Mouse (Mus musculus): ENCODE measurements around the gene Id1. TPM values are rescaled to one million over a fixed set of nuclear protein-coding genes. Genes with fewer than 3 reads are reported as not detected.

The Id1 gene
- 22.3 and 26.0 TPM in 2 replicates for polyA plus RNA-seq (2015; fragmentation: Nextera tagmentation; extraction: Ambion mirVana)

- H3K4me2 ChIP-seq (ENCODE audit: low read length) = peak within 1 kb of the TSS; percentile 87
- H3K36me3 ChIP-seq (ENCODE audit: control insufficient read depth, insufficient read depth) = no peaks in the 10 kb centered on the region
- H3K27me3 ChIP-seq (replicated peaks; ENCODE audit: control insufficient read depth, insufficient read depth, low read length) = peaks cover 10% of the 10 kb centered on the region; the same call in 1 of the 2 replicates
- peak within 1 kb of the TSS; percentile 61 for H3K9ac ChIP-seq (replicated peaks; ENCODE audit: low read depth, low read length)
- H3K4me3 ChIP-seq (replicated peaks; ENCODE audit: low read length) = peak within 1 kb of the TSS; percentile 49
- peak within 1 kb of the TSS; percentile 66 for H3K27ac ChIP-seq (ENCODE audit: low read length)
- under 1% methylated on average over 28 of the region's 28 CpGs for WGBS
- peaks cover 42% of the 10 kb centered on the region for H3K4me1 ChIP-seq (replicated peaks; ENCODE audit: control insufficient read depth, insufficient read depth, low read length)
- peak; percentile 47 for ATAC-seq
- no peaks in the 10 kb centered on the region for H3K9me3 ChIP-seq (ENCODE audit: control insufficient read depth, low read length)
These were observed at the start of gene Id1 for GRCm38 (mm10) chr2:152736090-152736601. Gene Id1 (plus strand): TSS chr2:152736251.

- Histone ChIP-seq H3K4me1 (replicated peaks; ENCODE audit: control insufficient read depth, insufficient read depth, low read length) (peaks cover 5% of the 10 kb centered on the region; the same call in 1 of the 2 replicates), H3K4me3 (replicated peaks; ENCODE audit: low read length) (peak overlapping the region; percentile 5), H3K9me3 (ENCODE audit: control insufficient read depth, low read length) (peaks cover 8% of the 10 kb centered on the region), H3K4me2 (ENCODE audit: low read length) (peak overlapping the region; percentile 39), H3K27me3 (replicated peaks; ENCODE audit: control insufficient read depth, insufficient read depth, low read length) (no peaks in the 10 kb centered on the region), H3K27ac (ENCODE audit: low read length) (peak overlapping the region; percentile 56), H3K36me3 (ENCODE audit: control insufficient read depth, insufficient read depth) (peaks cover 68% of the 10 kb centered on the region), H3K9ac (replicated peaks; ENCODE audit: low read depth, low read length) (no peak overlapping the region)
- ATAC-seq = 0 out of 2 replicates have a peak, but pooled peaks have one; percentile 14
- WGBS = 56% methylated on average over 12 of the region's 12 CpGs
These were observed 49.7 kb upstream of the Id1 start for GRCm38 (mm10) chr2:152686399-152686798.

GRCm38 (mm10) chr2:152686806-152687267, 49.2 kb upstream of the Id1 start, which contains the start of gene Mcts2:
Gene Mcts2 (plus strand): TSS chr2:152687035.
- ATAC-seq = peak; percentile 95
- peaks cover 8% of the 10 kb centered on the region for H3K9me3 ChIP-seq (ENCODE audit: control insufficient read depth, low read length)
- peak within 1 kb of the TSS; percentile 54 for H3K9ac ChIP-seq (replicated peaks; ENCODE audit: low read depth, low read length)
- H3K4me2 ChIP-seq (ENCODE audit: low read length) = peak within 1 kb of the TSS; percentile 67
- WGBS = 38% methylated on average over 45 of the region's 45 CpGs
- H3K4me3 ChIP-seq (replicated peaks; ENCODE audit: low read length) = peak within 1 kb of the TSS; percentile 55
- H3K27ac ChIP-seq (ENCODE audit: low read length) = peak within 1 kb of the TSS; percentile 56
- H3K4me1 ChIP-seq (replicated peaks; ENCODE audit: control insufficient read depth, insufficient read depth, low read length) = peaks cover 5% of the 10 kb centered on the region; the same call in 1 of the 2 replicates
- H3K27me3 ChIP-seq (replicated peaks; ENCODE audit: control insufficient read depth, insufficient read depth, low read length) = no peaks in the 10 kb centered on the region
- H3K36me3 ChIP-seq (ENCODE audit: control insufficient read depth, insufficient read depth) = peaks cover 67% of the 10 kb centered on the region

GRCm38 (mm10) chr2:152691564-152692217, 44.4 kb upstream of the Id1 start:
- peaks cover 7% of the 10 kb centered on the region for H3K9me3 ChIP-seq (ENCODE audit: control insufficient read depth, low read length)
- H3K4me3 ChIP-seq (replicated peaks; ENCODE audit: low read length) = no peak overlapping the region
- peaks cover 8% of the 10 kb centered on the region; the same call in 1 of the 2 replicates for H3K4me1 ChIP-seq (replicated peaks; ENCODE audit: control insufficient read depth, insufficient read depth, low read length)
- peaks cover 24% of the 10 kb centered on the region for H3K36me3 ChIP-seq (ENCODE audit: control insufficient read depth, insufficient read depth)
- H3K27me3 ChIP-seq (replicated peaks; ENCODE audit: control insufficient read depth, insufficient read depth, low read length) = no peaks in the 10 kb centered on the region
- no peak for ATAC-seq
- 77% methylated on average over 7 of the region's 7 CpGs for WGBS
- H3K27ac ChIP-seq (ENCODE audit: low read length) = no peak overlapping the region
- H3K4me2 ChIP-seq (ENCODE audit: low read length) = no peak overlapping the region
- H3K9ac ChIP-seq (replicated peaks; ENCODE audit: low read depth, low read length) = no peak overlapping the region

GRCm38 (mm10) chr2:152693233-152693632, 42.8 kb upstream of the Id1 start:
- WGBS = 15% methylated on average over 9 of the region's 9 CpGs
- Histone ChIP-seq H3K4me2 (ENCODE audit: low read length) (peak overlapping the region; percentile 46), H3K9me3 (ENCODE audit: control insufficient read depth, low read length) (no peaks in the 10 kb centered on the region), H3K4me1 (replicated peaks; ENCODE audit: control insufficient read depth, insufficient read depth, low read length) (peaks cover 3% of the 10 kb centered on the region; the same call in 1 of the 2 replicates), H3K4me3 (replicated peaks; ENCODE audit: low read length) (peak overlapping the region; percentile 30), H3K36me3 (ENCODE audit: control insufficient read depth, insufficient read depth) (peaks cover 20% of the 10 kb centered on the region), H3K27ac (ENCODE audit: low read length) (no peak overlapping the region), H3K9ac (replicated peaks; ENCODE audit: low read depth, low read length) (peak overlapping the region; percentile 46), H3K27me3 (replicated peaks; ENCODE audit: control insufficient read depth, insufficient read depth, low read length) (no peaks in the 10 kb centered on the region)
- ATAC-seq = peak; percentile 52; the same call in 1 of the 2 replicates

- Histone ChIP-seq H3K9me3 (ENCODE audit: control insufficient read depth, low read length) (no peaks in the 10 kb centered on the region), H3K36me3 (ENCODE audit: control insufficient read depth, insufficient read depth) (peaks cover 20% of the 10 kb centered on the region), H3K4me3 (replicated peaks; ENCODE audit: low read length) (no peak overlapping the region; the same call in 1 of the 2 replicates), H3K9ac (replicated peaks; ENCODE audit: low read depth, low read length) (peak overlapping the region; percentile 46; the same call in 1 of the 2 replicates), H3K27ac (ENCODE audit: low read length) (no peak overlapping the region), H3K4me1 (replicated peaks; ENCODE audit: control insufficient read depth, insufficient read depth, low read length) (peaks cover 3% of the 10 kb centered on the region; the same call in 1 of the 2 replicates), H3K4me2 (ENCODE audit: low read length) (peak overlapping the region; percentile 46), H3K27me3 (replicated peaks; ENCODE audit: control insufficient read depth, insufficient read depth, low read length) (no peaks in the 10 kb centered on the region)
- no peak for ATAC-seq
- 92% methylated on average over 13 of the region's 13 CpGs for WGBS
These were observed 42.3 kb upstream of the Id1 start for GRCm38 (mm10) chr2:152693735-152694134.

GRCm38 (mm10) chr2:152694708-152695107, 41.3 kb upstream of the Id1 start:
- H3K4me2 ChIP-seq (ENCODE audit: low read length) = no peak overlapping the region
- H3K27ac ChIP-seq (ENCODE audit: low read length) = no peak overlapping the region
- no peaks in the 10 kb centered on the region for H3K27me3 ChIP-seq (replicated peaks; ENCODE audit: control insufficient read depth, insufficient read depth, low read length)
- H3K9ac ChIP-seq (replicated peaks; ENCODE audit: low read depth, low read length) = no peak overlapping the region
- ATAC-seq = no peak
- WGBS = 82% methylated on average over 7 of the region's 7 CpGs
- peaks cover 3% of the 10 kb centered on the region; the same call in 1 of the 2 replicates for H3K4me1 ChIP-seq (replicated peaks; ENCODE audit: control insufficient read depth, insufficient read depth, low read length)
- H3K36me3 ChIP-seq (ENCODE audit: control insufficient read depth, insufficient read depth) = peaks cover 20% of the 10 kb centered on the region
- no peaks in the 10 kb centered on the region for H3K9me3 ChIP-seq (ENCODE audit: control insufficient read depth, low read length)
- H3K4me3 ChIP-seq (replicated peaks; ENCODE audit: low read length) = no peak overlapping the region

- no peak overlapping the region for H3K4me3 ChIP-seq (replicated peaks; ENCODE audit: low read length)
- peaks cover 28% of the 10 kb centered on the region for H3K36me3 ChIP-seq (ENCODE audit: control insufficient read depth, insufficient read depth)
- H3K27me3 ChIP-seq (replicated peaks; ENCODE audit: control insufficient read depth, insufficient read depth, low read length) = no peaks in the 10 kb centered on the region
- H3K4me2 ChIP-seq (ENCODE audit: low read length) = no peak overlapping the region
- H3K9me3 ChIP-seq (ENCODE audit: control insufficient read depth, low read length) = no peaks in the 10 kb centered on the region
- WGBS = 71% methylated on average over 10 of the region's 10 CpGs
- ATAC-seq = peak; percentile 2; the same call in 1 of the 2 replicates
- no peak overlapping the region for H3K27ac ChIP-seq (ENCODE audit: low read length)
- peaks cover 3% of the 10 kb centered on the region; the same call in 1 of the 2 replicates for H3K4me1 ChIP-seq (replicated peaks; ENCODE audit: control insufficient read depth, insufficient read depth, low read length)
- peak overlapping the region; percentile 57; the same call in 1 of the 2 replicates for H3K9ac ChIP-seq (replicated peaks; ENCODE audit: low read depth, low read length)
These were observed 40.0 kb upstream of the Id1 start for GRCm38 (mm10) chr2:152696016-152696415.

- Histone ChIP-seq H3K27me3 (replicated peaks; ENCODE audit: control insufficient read depth, insufficient read depth, low read length) (no peaks in the 10 kb centered on the region), H3K4me1 (replicated peaks; ENCODE audit: control insufficient read depth, insufficient read depth, low read length) (peaks cover 3% of the 10 kb centered on the region; the same call in 1 of the 2 replicates), H3K27ac (ENCODE audit: low read length) (peak overlapping the region; percentile 39; the same call in 1 of the 2 replicates), H3K9ac (replicated peaks; ENCODE audit: low read depth, low read length) (peak overlapping the region; percentile 57), H3K4me3 (replicated peaks; ENCODE audit: low read length) (no peak overlapping the region), H3K36me3 (ENCODE audit: control insufficient read depth, insufficient read depth) (peaks cover 33% of the 10 kb centered on the region), H3K9me3 (ENCODE audit: control insufficient read depth, low read length) (no peaks in the 10 kb centered on the region), H3K4me2 (ENCODE audit: low read length) (no peak overlapping the region)
- WGBS = 42% methylated on average over 20 of the region's 20 CpGs
- ATAC-seq = peak; percentile 78
These were observed 39.4 kb upstream of the Id1 start for GRCm38 (mm10) chr2:152696476-152697164.
